Mouse (Mus musculus): ENCODE data around the gene Nfia.

DNA sequence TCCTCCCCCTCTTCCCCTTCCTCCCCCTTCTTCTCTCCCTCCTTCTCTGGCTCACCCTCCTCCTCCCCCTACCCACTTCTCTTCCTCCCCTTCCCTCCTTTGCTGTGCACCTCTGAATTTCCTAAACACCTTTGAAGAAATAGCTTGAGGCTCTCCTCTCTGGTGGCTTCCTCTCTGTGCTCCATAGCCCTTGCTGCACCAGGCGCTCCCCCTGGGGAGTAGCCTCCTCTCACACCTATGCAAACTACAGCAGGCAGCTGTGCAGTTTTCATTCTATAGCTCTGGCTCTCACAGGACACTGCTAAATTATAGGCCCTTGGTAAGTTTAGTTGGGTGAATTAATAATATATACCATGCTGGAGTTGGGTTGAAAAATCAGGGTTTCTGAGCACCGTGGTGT is 211.8 kb downstream of the Nfia start:
- TF ChIP-seq CTCF (conservative IDR thresholded peaks at IDR 0.05; ENCODE audit: low read length), result no peak
- no peak for TF ChIP-seq POU5F1 (IDR thresholded peaks at IDR 0.05; ENCODE audit: borderline replicate concordance, low read length)
- TF ChIP-seq NANOG (IDR thresholded peaks at IDR 0.05; ENCODE audit: borderline replicate concordance, low read length), result no peak
